Mouse (Mus musculus) hindbrain, embryonic 14.5 days (tissue): Measurements from ENCODE around the gene Prokr1. TPM values are rescaled to one million over a fixed set of nuclear protein-coding genes. Genes with fewer than 3 reads are reported as not detected.

Source experiments
- ATAC-seq: fragments of 200-750 bp; cut with Nextera tagmentation; 2 replicates; pipeline ENCODE4 v1.8.0; 2017; ENCODE audit warnings: moderate number of reproducible peaks, mild to moderate bottlenecking, moderate TSS enrichment, moderate library complexity; ENCODE audit not compliant: low FRiP score
- DNase-seq: peaks from one replicate; pipeline ENCODE4 v3.0.0-alpha.2; 2015; ENCODE audit warnings: low spot score
- H3K27ac ChIP-seq: fragments of 300-500 bp; sonication (generic); 2 replicates; pipeline ENCODE4 v1.5.1; 2014; ENCODE audit warnings: mild to moderate bottlenecking, moderate library complexity
- H3K27me3 ChIP-seq: fragments of 300-500 bp; sonication (generic); 2 replicates; pipeline ENCODE4 v1.6.1; 2014; ENCODE audit warnings: mild to moderate bottlenecking, low read length, mixed read lengths; ENCODE audit not compliant: control insufficient read depth, insufficient read depth
- H3K36me3 ChIP-seq: fragments of 300-500 bp; sonication (generic); replicated peaks from 2 replicates; pipeline ENCODE4 v1.6.1; 2014; ENCODE audit not compliant: control insufficient read depth, insufficient read depth
- H3K4me1 ChIP-seq: fragments of 300-500 bp; sonication (generic); replicated peaks from 2 replicates; pipeline ENCODE4 v1.6.1; 2014; ENCODE audit warnings: antibody characterized with exemption, low read length, mixed read lengths; ENCODE audit not compliant: control insufficient read depth, insufficient read depth
- H3K4me2 ChIP-seq: fragments of 300-500 bp; sonication (generic); replicated peaks from 2 replicates; pipeline ENCODE4 v1.6.1; 2014; ENCODE audit warnings: mild to moderate bottlenecking, moderate library complexity
- H3K4me3 ChIP-seq: fragments of 300-500 bp; sonication (generic); replicated peaks from 2 replicates; pipeline ENCODE4 v1.5.1; 2014; ENCODE audit warnings: mild to moderate bottlenecking, low read length
- H3K9ac ChIP-seq: fragments of 300-500 bp; sonication (generic); 2 replicates; pipeline ENCODE4 v1.6.1; 2014
- H3K9me3 ChIP-seq: fragments of 300-500 bp; sonication (generic); 2 replicates; pipeline ENCODE4 v1.6.1; 2016; ENCODE audit warnings: low read length; ENCODE audit not compliant: control insufficient read depth
- WGBS: fragments of 180-500 bp; shearing (Covaris S2); extraction: QIAGEN DNeasy Blood & Tissue Kit; methylation state at CpG from one replicate; pipeline ENCODE4 v1.1.7; 2014; 5-methylcytosine and 5-hydroxymethylcytosine counted together
- polyA plus RNA-seq: library from polyadenylated mRNA; unstranded; fragments of >200 nt; fragmentation: Nextera tagmentation; extraction: Ambion mirVana; gene quantifications from 2 replicates; pipeline ENCODE4 v1.2.1, GENCODE M21; 2014

Prokr1 gene
- polyA plus RNA-seq, 1 experiment from 2014 or later, result 1.7 TPM

DNA sequence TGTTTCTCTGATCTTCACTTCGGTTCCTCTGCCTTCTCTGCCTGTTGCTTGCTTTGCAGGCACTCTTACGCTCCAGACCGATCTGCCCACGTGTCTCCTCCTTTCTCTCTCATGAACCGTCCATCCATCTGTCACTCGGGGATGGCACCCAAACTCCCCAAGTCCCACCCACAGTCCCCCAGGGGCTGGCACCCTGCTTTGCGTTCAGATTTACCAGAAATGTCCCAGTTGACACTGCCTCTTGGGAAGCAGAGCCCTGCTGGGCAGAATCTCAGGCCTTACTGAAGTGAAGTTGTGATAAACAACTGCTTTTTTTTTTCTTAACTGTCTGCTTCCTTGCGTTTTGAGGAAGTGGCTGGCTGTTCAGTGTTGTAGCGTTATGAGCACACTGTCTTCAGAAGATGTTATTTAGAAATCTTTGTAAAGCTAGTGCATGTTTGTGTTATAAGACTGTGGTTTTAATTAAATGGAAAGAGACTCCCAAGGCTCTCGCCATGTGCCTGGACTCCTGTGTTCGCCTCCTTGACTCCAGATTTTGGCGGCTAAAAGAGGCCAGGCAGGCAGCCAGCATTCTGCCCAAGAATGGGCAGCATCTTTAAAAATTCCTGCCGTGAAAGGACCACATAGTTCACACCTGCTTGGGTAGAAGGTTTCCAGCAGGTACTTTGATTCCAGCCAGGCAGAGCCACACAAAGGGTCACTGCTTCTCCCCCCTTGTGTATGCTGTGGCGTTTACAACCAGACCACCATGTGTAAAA lies 57.4 kb downstream of the Prokr1 start, which contains the start of gene Arhgap25:
Gene Arhgap25 (minus strand): TSS at position 307 of the 758 bp plus-strand sequence.
- DNase-seq (no peak), ATAC-seq (no peak)
- WGBS, result 68% methylated on average over 14 of the region's 14 CpGs
- no peaks in the 10 kb centered on the region for H3K9me3 ChIP-seq
- no peak within 1 kb of the TSS for H3K4me3 ChIP-seq
- no peak within 1 kb of the TSS for H3K27ac ChIP-seq
- H3K36me3 ChIP-seq, result no peaks in the 10 kb centered on the region
- H3K4me2 ChIP-seq, result no peak within 1 kb of the TSS
- H3K27me3 ChIP-seq, result no peaks in the 10 kb centered on the region
- H3K9ac ChIP-seq, result no peak within 1 kb of the TSS
- H3K4me1 ChIP-seq, result no peaks in the 10 kb centered on the region

DNA sequence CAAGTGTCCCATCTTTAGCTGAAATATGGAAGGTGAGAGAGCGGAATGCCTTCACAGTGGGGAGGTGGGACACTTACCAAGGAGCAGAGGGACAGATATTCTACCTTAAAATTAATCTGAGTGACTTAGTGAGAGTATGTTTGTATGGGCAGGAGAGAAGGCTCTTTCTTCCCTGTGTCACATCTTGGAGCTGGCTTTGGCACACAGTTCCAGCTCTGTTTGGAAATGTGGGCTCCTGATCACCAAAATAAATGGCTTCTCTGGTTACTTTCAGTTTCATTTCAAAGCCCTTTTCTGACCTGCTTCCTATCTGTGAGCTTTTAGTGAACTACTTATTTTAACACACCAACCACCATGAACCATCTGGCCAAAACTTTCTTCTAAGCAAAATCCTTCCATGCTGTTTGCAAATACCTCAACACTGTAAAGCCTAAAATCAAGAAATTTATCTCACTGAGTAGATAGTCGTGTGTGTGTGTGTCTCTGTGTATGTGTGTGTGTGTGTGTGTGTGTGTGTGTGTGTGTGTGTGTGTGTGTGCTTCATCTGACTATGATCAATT lies 59.0 kb downstream of the Prokr1 start:
- no peak overlapping the region for H3K4me2 ChIP-seq
- no peak overlapping the region for H3K27ac ChIP-seq
- 85% methylated on average over 2 of the region's 2 CpGs for WGBS
- ATAC-seq, result no peak
- no peak overlapping the region for H3K4me3 ChIP-seq
- no peaks in the 10 kb centered on the region for H3K36me3 ChIP-seq
- no peaks in the 10 kb centered on the region for H3K4me1 ChIP-seq
- H3K9ac ChIP-seq, result no peak overlapping the region
- H3K9me3 ChIP-seq, result no peaks in the 10 kb centered on the region
- no peak for DNase-seq
- H3K27me3 ChIP-seq, result no peaks in the 10 kb centered on the region

DNA sequence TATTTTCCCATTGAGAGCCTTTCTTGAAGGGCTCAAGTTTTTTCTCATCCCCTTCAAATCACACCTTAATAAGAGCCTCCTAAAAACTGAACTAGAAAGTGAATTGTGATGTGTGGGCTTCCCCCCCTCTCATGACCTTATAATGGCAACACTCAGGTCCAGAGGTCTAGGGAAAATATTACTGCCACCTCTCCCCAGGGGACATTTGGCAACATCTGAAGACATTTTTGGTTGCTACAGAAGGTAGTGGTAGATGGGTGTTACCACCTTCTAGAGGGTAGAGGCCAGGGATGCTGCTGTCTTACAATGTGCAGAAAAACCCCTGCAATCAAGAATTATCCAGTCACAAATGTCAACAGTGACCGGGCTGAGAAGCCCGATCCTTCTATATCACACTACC lies 60.2 kb downstream of the Prokr1 start:
- Histone ChIP-seq H3K4me2 (no peak overlapping the region), H3K9me3 (no peaks in the 10 kb centered on the region), H3K27me3 (no peaks in the 10 kb centered on the region), H3K36me3 (no peaks in the 10 kb centered on the region), H3K4me3 (no peak overlapping the region), H3K4me1 (no peaks in the 10 kb centered on the region), H3K27ac (no peak overlapping the region), H3K9ac (no peak overlapping the region)
- ATAC-seq, result no peak
- no peak for DNase-seq
- WGBS, result 82% methylated on average over 2 of the region's 2 CpGs

Other genes starting within 250 kb of the Prokr1 start
- not detected in 2 replicates for gene Gkn1, start 239.8 kb downstream of the Prokr1 start, polyA plus RNA-seq
- gene Gkn2, start 217.4 kb downstream of the Prokr1 start, polyA plus RNA-seq, result not detected in 2 replicates
- gene Gkn3, start 201.8 kb downstream of the Prokr1 start, polyA plus RNA-seq, result 0.25 and 0.39 TPM in 2 replicates
- gene Bmp10, start 161.7 kb downstream of the Prokr1 start, polyA plus RNA-seq, result not detected in 2 replicates
- 2.8 and 3.2 TPM in 2 replicates for gene Arhgap25, start 57.5 kb downstream of the Prokr1 start, polyA plus RNA-seq
- gene Aplf, start 81.5 kb upstream of the Prokr1 start, polyA plus RNA-seq, result 9.9 TPM in 2 replicates
- 6.1 and 8.0 TPM in 2 replicates for gene Efcc1, start 140.1 kb upstream of the Prokr1 start, polyA plus RNA-seq
- gene Gp9, start 187.3 kb upstream of the Prokr1 start, polyA plus RNA-seq, result 0.56 and 0.83 TPM in 2 replicates
- 7.8 and 15.6 TPM in 2 replicates for gene Rab43, start 221.4 kb upstream of the Prokr1 start, polyA plus RNA-seq
- 1.1 and 5.8 TPM in 2 replicates for gene Gm45140, start 245.1 kb upstream of the Prokr1 start, polyA plus RNA-seq
- gene Isy1, start 248.1 kb upstream of the Prokr1 start, polyA plus RNA-seq, result 21.1 and 21.7 TPM in 2 replicates